Comparison of ENCODE assay signal across 8 mouse cellular contexts in genomic region chr5:129020731-129021130, GRCm38 (mm10). TPM values are rescaled to one million over a fixed set of nuclear protein-coding genes. Genes with fewer than 3 reads are reported as not detected.
DNase-seq lines count a peak whose midpoint lies in the region; ATAC-seq lines count a peak whose summit lies in the region.

No protein-coding gene starts in this region.

- no peaks in the 10 kb centered on the region for H3K9me3 ChIP-seq in heart, embryonic 10.5 days

- H3K4me3 ChIP-seq in heart, embryonic 10.5 days, result peak overlapping the region; percentile 95

- peaks cover 9% of the 10 kb centered on the region for H3K4me1 ChIP-seq in heart, embryonic 10.5 days

- peak; percentile 5; the same call in 1 of the 2 replicates for ATAC-seq in cerebellum, adult (ENCODE audit: insufficient number of reproducible peaks, low FRiP score, low TSS enrichment)

- WGBS in heart, embryonic 10.5 days, result 2% methylated on average over 28 of the region's 28 CpGs

- no peaks in the 10 kb centered on the region for H3K27me3 ChIP-seq in heart, embryonic 10.5 days (ENCODE audit: insufficient read depth, poor library complexity, severe bottlenecking)

- H3K27ac ChIP-seq in heart, embryonic 10.5 days, result peak overlapping the region; percentile 100

- peaks cover 36% of the 10 kb centered on the region for H3K36me3 ChIP-seq in heart, embryonic 10.5 days

- no peak for DNase-seq in cerebellum, adult 18-20 months
- DNase-seq in thymus, adult 18-20 months, result peak; percentile 43 to 44
- no peak for DNase-seq in thymus, postnatal 4 days
- DNase-seq in heart, embryonic 10.5 days (ENCODE audit: low spot score), result no peak
- DNase-seq in kidney, postnatal 14 days, result peak; percentile 32
- peak; percentile 19 for DNase-seq in mesoderm, embryonic 11.5 days (ENCODE audit: low read depth, low spot score)
- no peak for DNase-seq in ovary, postnatal 10 days (ENCODE audit: low spot score)

RNA-seq across cellular contexts. Expression of gene Ran, which starts 0.9 kb away (rescaled TPM):
- polyA plus RNA-seq in heart, embryonic 10.5 days (2016; fragmentation: Nextera tagmentation; extraction: Ambion mirVana), result 581 and 755 TPM in 2 replicates

RNA-seq across cellular contexts. Expression of gene Stx2, which starts 12.4 kb away (rescaled TPM):
- 19.8 and 23.9 TPM in 2 replicates for polyA plus RNA-seq in heart, embryonic 10.5 days (2016; fragmentation: Nextera tagmentation; extraction: Ambion mirVana)

Comparison
In these comparisons a context has a peak if more than half of its experiments do, and no peak if none do; other contexts are left out.
1. DNase-seq: peak in thymus, adult 18-20 months (2 of 2), kidney, postnatal 14 days (single experiment) and mesoderm, embryonic 11.5 days (single experiment); none in cerebellum, adult 18-20 months (0 of 2), thymus, postnatal 4 days (single experiment), heart, embryonic 10.5 days (single experiment) and ovary, postnatal 10 days (single experiment).